Mouse (Mus musculus) heart, embryonic 14.5 days (tissue): ENCODE data around the gene Zyg11b. TPM values are rescaled to one million over a fixed set of nuclear protein-coding genes. Genes with fewer than 3 reads are reported as not detected.

ENCODE experiments used
- ATAC-seq: fragments of 200-750 bp; cut with Nextera tagmentation; 2 replicates; pipeline ENCODE4 v1.8.0; 2017; ENCODE audit warnings: low read depth, moderate TSS enrichment; ENCODE audit not compliant: insufficient number of reproducible peaks, insufficient read depth, low FRiP score
- H3K27ac ChIP-seq, 2 experiments: fragments of 200-500 bp in 1 of 2; fragments of 300-500 bp in 1 of 2; sonication (generic) in 1 of 2; replicated peaks in 1 of 2; 2 replicates each; pipeline ENCODE4 v1.5.1; 2012 to 2014; ENCODE audit warnings: low read depth in 2 of 2, low read length in 2 of 2, control low read depth in 1 of 2, mild to moderate bottlenecking in 1 of 2, mixed read lengths in 1 of 2; ENCODE audit not compliant: control insufficient read depth in 1 of 2, insufficient read depth in 1 of 2
- H3K27me3 ChIP-seq: fragments of 300-500 bp; sonication (generic); 2 replicates; pipeline ENCODE4 v1.6.1; 2014; ENCODE audit warnings: mild to moderate bottlenecking, low read length, control low read depth; ENCODE audit not compliant: control insufficient read depth, insufficient read depth
- H3K36me3 ChIP-seq: fragments of 300-500 bp; sonication (generic); 2 replicates; pipeline ENCODE4 v1.6.1; 2014; ENCODE audit warnings: mild to moderate bottlenecking, control low read depth, low read length, mixed read lengths; ENCODE audit not compliant: control insufficient read depth, insufficient read depth
- H3K4me1 ChIP-seq, 2 experiments: fragments of 200-500 bp in 1 of 2; fragments of 300-500 bp in 1 of 2; sonication (generic) in 1 of 2; 2 replicates each; pipeline ENCODE4 v1.6.1; 2012 to 2014; ENCODE audit warnings: low read length in 2 of 2, control low read depth in 1 of 2, mixed read lengths in 1 of 2; ENCODE audit not compliant: control insufficient read depth in 2 of 2, insufficient read depth in 2 of 2
- H3K4me2 ChIP-seq: fragments of 300-500 bp; sonication (generic); 2 replicates; pipeline ENCODE4 v1.6.1; 2014; ENCODE audit warnings: mild to moderate bottlenecking, low read length
- H3K4me3 ChIP-seq, 2 experiments: fragments of 200-500 bp in 1 of 2; fragments of 300-500 bp in 1 of 2; sonication (generic) in 1 of 2; 2 replicates each; pipeline ENCODE4 v1.5.1; 2012 to 2014; ENCODE audit warnings: low read length in 2 of 2, mild to moderate bottlenecking in 2 of 2, control low read depth in 1 of 2, low read depth in 1 of 2, moderate library complexity in 1 of 2; ENCODE audit not compliant: control insufficient read depth in 1 of 2, insufficient read depth in 1 of 2
- H3K9ac ChIP-seq: fragments of 300-500 bp; sonication (generic); 2 replicates; pipeline ENCODE4 v1.6.1; 2014; ENCODE audit warnings: mild to moderate bottlenecking, low read length
- H3K9me3 ChIP-seq: fragments of 300-500 bp; sonication (generic); 2 replicates; pipeline ENCODE4 v1.6.1; 2016; ENCODE audit warnings: low read length, control low read depth; ENCODE audit not compliant: control insufficient read depth
- WGBS: fragments of 180-500 bp; shearing (Covaris S2); extraction: QIAGEN DNeasy Blood & Tissue Kit; methylation state at CpG from one replicate; pipeline ENCODE4 v1.1.7; 2014; 5-methylcytosine and 5-hydroxymethylcytosine counted together
- polyA plus RNA-seq: library from polyadenylated mRNA; unstranded; fragments of >200 nt; fragmentation: Nextera tagmentation; extraction: Ambion mirVana; gene quantifications from 2 replicates; pipeline ENCODE4 v1.2.1, GENCODE M21; 2014

Gene Zyg11b
- polyA plus RNA-seq, 1 experiment from 2014 or later = 10.7 TPM

DNA sequence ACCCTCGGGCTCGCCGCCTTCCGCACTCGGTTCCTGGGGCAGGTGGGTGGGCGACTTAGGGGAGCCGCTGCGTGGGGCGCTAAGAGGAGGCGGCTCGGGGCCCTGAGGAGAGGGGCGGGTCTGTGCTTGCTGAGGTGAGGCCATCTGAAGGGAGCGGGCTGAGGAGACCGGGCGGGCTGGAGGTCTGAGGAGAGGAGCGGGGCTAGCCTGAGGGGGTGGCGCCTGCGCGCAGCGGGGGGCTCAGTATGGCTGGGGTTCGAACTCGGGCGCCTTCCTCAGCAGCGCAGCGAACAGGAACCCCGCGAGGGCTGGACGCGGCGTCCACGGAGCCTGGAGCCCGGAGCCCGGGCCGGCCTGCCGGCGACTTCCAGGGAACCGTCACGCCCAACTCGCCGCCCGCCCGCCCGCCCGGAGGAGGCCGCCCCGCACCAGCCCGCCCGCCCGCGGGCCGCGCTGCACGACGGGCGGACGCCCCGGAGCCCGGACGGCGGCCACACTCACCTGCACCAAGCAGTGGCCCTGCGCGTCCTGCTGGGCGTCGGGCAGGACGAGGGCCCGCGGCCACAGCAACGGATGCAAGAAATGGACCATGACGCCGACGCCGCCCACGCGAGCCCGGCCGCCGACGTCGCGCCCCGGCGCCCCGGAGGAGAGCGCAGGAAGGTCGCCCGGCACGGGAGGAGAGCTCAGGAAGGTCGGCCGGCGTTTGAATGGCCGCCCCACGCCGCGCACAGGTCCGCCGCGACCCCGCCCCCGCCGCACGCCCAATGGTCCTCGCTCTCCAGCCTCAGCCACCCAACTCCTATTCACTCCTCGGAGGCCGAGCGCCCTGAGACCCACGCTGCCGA lies 83.3 kb downstream of the Zyg11b start, which contains the start of gene Zyg11a:
TSS of gene Zyg11a (minus strand) at position 717 of the 848 bp plus-strand sequence.
- H3K4me3 ChIP-seq = peak within 1 kb of the TSS; percentile 34 to 55
- no peaks in the 10 kb centered on the region for H3K9me3 ChIP-seq
- ATAC-seq = no peak
- H3K27me3 ChIP-seq = peaks cover 37% of the 10 kb centered on the region
- H3K27ac ChIP-seq = no peak within 1 kb of the TSS
- WGBS = 2% methylated on average over 91 of the region's 107 CpGs
- H3K9ac ChIP-seq = peak within 1 kb of the TSS; percentile 59
- no peaks in the 10 kb centered on the region for H3K36me3 ChIP-seq
- H3K4me1 ChIP-seq = peaks cover 3 to 11% of the 10 kb centered on the region in 2 experiments; a peak in 2 of 4 replicates
- peak within 1 kb of the TSS; percentile 77 for H3K4me2 ChIP-seq

DNA sequence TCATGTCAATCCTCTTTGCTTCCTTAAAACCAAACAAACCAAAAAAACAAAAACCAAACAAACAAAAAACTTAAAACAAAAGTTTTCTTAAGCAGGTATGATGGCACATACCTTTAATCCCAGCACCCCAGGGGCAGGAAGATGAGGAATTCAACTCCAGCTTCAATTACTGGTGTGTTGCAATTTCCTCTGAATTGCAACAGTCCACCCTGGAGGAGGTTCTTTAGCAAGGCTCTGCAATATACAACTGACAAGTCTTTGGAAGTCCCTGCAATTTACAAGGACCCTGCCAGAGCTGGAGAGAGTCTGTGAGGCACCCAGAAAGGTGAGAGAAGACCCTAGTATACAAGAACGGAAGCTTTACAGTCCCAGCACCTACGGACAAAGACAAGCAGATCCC lies 87.9 kb downstream of the Zyg11b start:
- no peaks in the 10 kb centered on the region for H3K36me3 ChIP-seq
- 0 out of 4 replicates have a peak, but pooled peaks cover 0 to 3% of the 10 kb centered on the region in 2 experiments for H3K4me1 ChIP-seq
- H3K27me3 ChIP-seq = peaks cover 21% of the 10 kb centered on the region
- WGBS = 87% methylated on average over 2 of the region's 2 CpGs
- H3K9me3 ChIP-seq = no peaks in the 10 kb centered on the region
- H3K4me3 ChIP-seq = no peak overlapping the region
- no peak overlapping the region for H3K9ac ChIP-seq
- no peak for ATAC-seq
- no peak overlapping the region for H3K4me2 ChIP-seq
- no peak overlapping the region for H3K27ac ChIP-seq

- ATAC-seq = no peak
These were observed 96.3 kb downstream of the Zyg11b start for GRCm38 (mm10) chr4:108204629-108205028.

GRCm38 (mm10) chr4:108199236-108199635 lies 101.7 kb downstream of the Zyg11b start:
- Histone ChIP-seq H3K27me3 (no peaks in the 10 kb centered on the region), H3K4me3 (no peak overlapping the region), H3K4me2 (no peak overlapping the region), H3K27ac (no peak overlapping the region), H3K4me1 (peaks cover 0 to 2% of the 10 kb centered on the region in 2 experiments; a peak in 1 of 4 replicates), H3K9me3 (no peaks in the 10 kb centered on the region), H3K9ac (no peak overlapping the region), H3K36me3 (no peaks in the 10 kb centered on the region)
- WGBS = 54% methylated on average over 2 of the region's 2 CpGs
- no peak for ATAC-seq

More at GRCm38 (mm10) chr4:108204629-108205028, 96.3 kb downstream of the Zyg11b start:
- WGBS = 77% methylated on average over 6 of the region's 6 CpGs
- H3K36me3 ChIP-seq = no peaks in the 10 kb centered on the region
- no peaks in the 10 kb centered on the region for H3K4me1 ChIP-seq
- no peak overlapping the region for H3K27ac ChIP-seq
- H3K4me2 ChIP-seq = no peak overlapping the region
- no peak overlapping the region for H3K9ac ChIP-seq
- no peaks in the 10 kb centered on the region for H3K9me3 ChIP-seq
- no peak overlapping the region for H3K4me3 ChIP-seq
- no peaks in the 10 kb centered on the region for H3K27me3 ChIP-seq

- peaks cover 0 to 2% of the 10 kb centered on the region in 2 experiments; a peak in 1 of 4 replicates for H3K4me1 ChIP-seq
- H3K4me2 ChIP-seq = no peak overlapping the region
- no peaks in the 10 kb centered on the region for H3K9me3 ChIP-seq
- H3K27ac ChIP-seq = no peak overlapping the region
- no peak for ATAC-seq
- H3K4me3 ChIP-seq = no peak overlapping the region
- no peak overlapping the region for H3K9ac ChIP-seq
- no peaks in the 10 kb centered on the region for H3K27me3 ChIP-seq
- 55% methylated on average over 6 of the region's 6 CpGs for WGBS
- H3K36me3 ChIP-seq = no peaks in the 10 kb centered on the region
These were observed 104.5 kb downstream of the Zyg11b start for GRCm38 (mm10) chr4:108196277-108196855.

GRCm38 (mm10) chr4:108192821-108193323 lies 108.0 kb downstream of the Zyg11b start:
- H3K27me3 ChIP-seq = no peaks in the 10 kb centered on the region
- H3K4me3 ChIP-seq = no peak overlapping the region
- no peak overlapping the region for H3K9ac ChIP-seq
- H3K9me3 ChIP-seq = no peaks in the 10 kb centered on the region
- H3K4me1 ChIP-seq = peaks cover 0 to 2% of the 10 kb centered on the region in 2 experiments; a peak in 1 of 4 replicates
- no peak overlapping the region for H3K4me2 ChIP-seq
- H3K36me3 ChIP-seq = no peaks in the 10 kb centered on the region
- no peak for ATAC-seq
- no peak overlapping the region for H3K27ac ChIP-seq
- 73% methylated on average over 2 of the region's 2 CpGs for WGBS

GRCm38 (mm10) chr4:108182278-108182677 lies 118.6 kb downstream of the Zyg11b start:
- 0 out of 2 replicates have a peak, but pooled peaks cover 1% of the 10 kb centered on the region for H3K36me3 ChIP-seq
- no peaks in the 10 kb centered on the region for H3K27me3 ChIP-seq
- ATAC-seq = no peak
- no peak overlapping the region for H3K4me3 ChIP-seq
- no peaks in the 10 kb centered on the region for H3K4me1 ChIP-seq
- 54% methylated on average over 1 of the region's 1 CpGs for WGBS
- no peaks in the 10 kb centered on the region for H3K9me3 ChIP-seq
- H3K4me2 ChIP-seq = no peak overlapping the region
- no peak overlapping the region for H3K9ac ChIP-seq
- H3K27ac ChIP-seq = no peak overlapping the region
